Mouse (Mus musculus): ENCODE results near the gene Scube1. TPM values are rescaled to one million over a fixed set of nuclear protein-coding genes. Genes with fewer than 3 reads are reported as not detected.

The Scube1 gene
- polyA plus RNA-seq, 1 experiment, result not detected

DNA sequence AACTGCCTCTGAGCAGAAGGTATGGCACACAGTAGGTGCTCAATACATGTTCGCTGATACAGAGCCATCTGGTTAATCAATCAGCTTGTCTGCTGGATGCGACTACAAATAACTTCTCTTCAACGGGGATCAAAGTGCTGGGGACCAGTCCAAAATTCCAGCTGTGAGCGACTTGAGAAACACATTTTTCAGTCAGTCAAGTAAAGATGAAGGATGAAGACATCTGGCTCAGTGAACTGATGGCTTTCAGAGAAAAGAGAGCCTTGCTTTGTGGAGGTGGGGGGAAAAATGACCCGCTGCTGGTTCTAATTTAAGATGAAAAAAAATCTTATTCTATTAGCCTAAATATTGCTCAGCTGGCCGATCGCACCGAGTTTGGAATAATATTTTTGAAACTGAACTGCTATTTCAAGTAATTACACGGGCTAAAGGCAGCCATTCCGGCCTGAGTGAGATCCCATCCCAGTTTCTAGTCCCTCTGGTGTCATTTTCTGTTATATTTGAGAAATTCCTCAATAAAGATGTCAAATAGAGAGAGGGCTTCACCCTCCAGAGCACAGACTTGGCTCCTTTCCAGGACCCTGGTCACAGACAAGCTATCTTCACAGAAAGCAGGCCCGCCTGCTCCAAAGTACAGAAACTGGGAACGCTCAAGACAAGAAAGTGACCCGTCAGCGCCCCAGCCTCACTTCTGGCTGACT lies 28.0 kb downstream of the Scube1 start:
- no peaks in the 10 kb centered on the region; the same call in 1 of the 2 replicates for H3K9me3 ChIP-seq (ENCODE audit: control insufficient read depth, low read length)
- H3K4me1 ChIP-seq (ENCODE audit: control insufficient read depth), result no peaks in the 10 kb centered on the region
- TF ChIP-seq TAL1 (IDR thresholded peaks at IDR 0.05; ENCODE audit: low read length) (no peak), GATA1 (IDR thresholded peaks at IDR 0.05; ENCODE audit: low read length) (no peak)
- no peak overlapping the region for H3K4me3 ChIP-seq (replicated peaks)
- no peaks in the 10 kb centered on the region for H3K36me3 ChIP-seq (ENCODE audit: control insufficient read depth)
- H3K27me3 ChIP-seq (ENCODE audit: control insufficient read depth), result no peaks in the 10 kb centered on the region

DNA sequence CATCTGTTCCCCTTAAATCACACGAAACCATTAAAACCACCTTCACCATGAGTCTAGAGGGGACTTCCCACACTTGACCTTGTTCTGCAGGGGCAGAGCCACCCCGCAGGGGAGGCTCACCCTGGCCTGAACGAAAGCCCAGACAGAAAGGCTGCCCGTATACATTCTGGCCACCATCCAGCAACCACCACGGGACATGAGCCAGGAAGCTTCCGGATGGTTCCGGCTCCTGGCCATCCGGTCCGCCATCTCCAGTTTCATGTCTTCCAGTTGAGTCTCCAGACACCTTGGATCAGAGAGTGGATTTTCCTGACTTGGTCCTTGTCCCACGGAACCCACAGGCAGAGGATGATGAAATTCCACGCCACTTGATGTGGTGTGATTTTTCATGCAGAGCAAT lies 29.7 kb downstream of the Scube1 start:
- Histone ChIP-seq H3K4me1 (ENCODE audit: control insufficient read depth) (no peaks in the 10 kb centered on the region), H3K36me3 (ENCODE audit: control insufficient read depth) (no peaks in the 10 kb centered on the region)
- TF ChIP-seq GATA1 (IDR thresholded peaks at IDR 0.05; ENCODE audit: low read length) (no peak), TAL1 (IDR thresholded peaks at IDR 0.05; ENCODE audit: low read length) (no peak)

DNA sequence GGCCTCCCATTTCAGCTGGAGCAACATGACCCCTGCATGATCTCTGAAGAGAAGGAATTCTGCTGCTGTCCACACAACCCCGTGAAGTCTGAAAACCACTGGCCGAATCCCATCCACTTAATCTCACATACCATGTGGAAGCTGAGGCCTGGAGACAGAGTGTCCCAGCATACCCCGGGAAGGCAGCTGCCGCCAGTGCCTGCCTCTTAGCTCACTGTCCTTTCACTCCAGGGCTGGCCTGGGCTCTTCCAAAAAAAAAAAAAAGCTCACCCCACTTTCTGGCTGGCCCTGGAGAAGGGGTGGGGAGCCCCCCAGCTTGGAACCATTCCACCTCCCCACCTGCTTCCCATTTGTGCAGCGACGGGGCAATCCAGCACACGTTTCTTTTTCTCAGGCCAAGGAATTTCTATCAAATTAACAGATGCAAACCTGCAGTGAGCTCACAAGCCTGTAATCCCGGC lies 32.9 kb downstream of the Scube1 start:
- Histone ChIP-seq H3K27me3 (ENCODE audit: control insufficient read depth) (no peaks in the 10 kb centered on the region), H3K4me3 (replicated peaks) (no peak overlapping the region), H3K9me3 (ENCODE audit: control insufficient read depth, low read length) (no peaks in the 10 kb centered on the region), H3K36me3 (ENCODE audit: control insufficient read depth) (no peaks in the 10 kb centered on the region), H3K4me1 (ENCODE audit: control insufficient read depth) (no peaks in the 10 kb centered on the region)
- TF ChIP-seq TAL1 (IDR thresholded peaks at IDR 0.05; ENCODE audit: low read length) (no peak), GATA1 (IDR thresholded peaks at IDR 0.05; ENCODE audit: low read length) (no peak)

More for the DNA sequence above, 29.7 kb downstream of the Scube1 start:
- Histone ChIP-seq H3K9me3 (ENCODE audit: control insufficient read depth, low read length) (no peaks in the 10 kb centered on the region), H3K27me3 (ENCODE audit: control insufficient read depth) (no peaks in the 10 kb centered on the region), H3K4me3 (replicated peaks) (no peak overlapping the region)

DNA sequence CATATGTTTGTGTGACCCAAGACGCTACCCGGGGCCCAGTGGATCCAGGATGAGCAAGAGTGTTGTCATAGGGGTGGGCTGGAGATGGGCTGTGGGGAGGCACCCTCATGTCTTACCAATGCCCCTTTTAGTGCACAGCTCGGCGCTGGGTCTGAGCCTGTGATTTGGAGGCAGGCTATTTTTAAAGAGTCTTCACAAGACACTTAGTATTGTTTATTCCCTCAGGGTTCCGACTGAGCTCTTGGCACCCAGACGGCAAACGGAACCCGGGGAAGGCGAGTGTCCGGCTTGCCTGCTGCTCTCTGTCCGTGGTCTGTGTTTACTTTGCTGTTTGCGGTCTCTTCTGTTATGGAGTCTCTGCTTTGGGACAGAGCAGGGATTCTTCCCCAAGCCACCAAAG lies 34.9 kb downstream of the Scube1 start:
- Histone ChIP-seq H3K36me3 (ENCODE audit: control insufficient read depth) (no peaks in the 10 kb centered on the region), H3K4me1 (ENCODE audit: control insufficient read depth) (no peaks in the 10 kb centered on the region), H3K27me3 (ENCODE audit: control insufficient read depth) (no peaks in the 10 kb centered on the region), H3K4me3 (replicated peaks) (no peak overlapping the region), H3K9me3 (ENCODE audit: control insufficient read depth, low read length) (no peaks in the 10 kb centered on the region)
- TF ChIP-seq TAL1 (IDR thresholded peaks at IDR 0.05; ENCODE audit: low read length) (no peak), GATA1 (IDR thresholded peaks at IDR 0.05; ENCODE audit: low read length) (no peak)

DNA sequence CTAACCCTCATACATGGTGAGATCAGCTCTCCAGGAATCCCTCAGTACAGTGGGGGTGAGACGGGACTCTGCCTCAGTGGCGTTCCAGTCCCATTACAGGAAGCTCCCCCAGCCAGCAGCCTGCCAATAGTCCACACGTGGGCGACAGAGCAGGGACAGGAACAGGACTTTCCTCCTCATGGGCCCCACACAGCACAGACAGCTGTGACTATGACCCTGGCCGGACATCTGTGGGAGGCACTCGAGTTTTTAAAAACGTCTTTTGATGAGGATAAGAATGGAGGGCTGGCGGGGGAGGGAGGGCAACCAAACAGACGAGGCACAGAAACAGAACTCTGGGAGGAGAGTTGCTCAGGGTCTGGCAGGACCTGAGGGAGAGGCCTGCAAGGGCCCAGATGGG lies 38.2 kb downstream of the Scube1 start:
- H3K4me1 ChIP-seq (ENCODE audit: control insufficient read depth), result no peaks in the 10 kb centered on the region
- H3K4me3 ChIP-seq (replicated peaks), result no peak overlapping the region
- no peaks in the 10 kb centered on the region for H3K27me3 ChIP-seq (ENCODE audit: control insufficient read depth)
- TF ChIP-seq TAL1 (IDR thresholded peaks at IDR 0.05; ENCODE audit: low read length), result no peak
- no peak for TF ChIP-seq GATA1 (IDR thresholded peaks at IDR 0.05; ENCODE audit: low read length)
- H3K9me3 ChIP-seq (ENCODE audit: control insufficient read depth, low read length), result no peaks in the 10 kb centered on the region
- no peaks in the 10 kb centered on the region for H3K36me3 ChIP-seq (ENCODE audit: control insufficient read depth)

DNA sequence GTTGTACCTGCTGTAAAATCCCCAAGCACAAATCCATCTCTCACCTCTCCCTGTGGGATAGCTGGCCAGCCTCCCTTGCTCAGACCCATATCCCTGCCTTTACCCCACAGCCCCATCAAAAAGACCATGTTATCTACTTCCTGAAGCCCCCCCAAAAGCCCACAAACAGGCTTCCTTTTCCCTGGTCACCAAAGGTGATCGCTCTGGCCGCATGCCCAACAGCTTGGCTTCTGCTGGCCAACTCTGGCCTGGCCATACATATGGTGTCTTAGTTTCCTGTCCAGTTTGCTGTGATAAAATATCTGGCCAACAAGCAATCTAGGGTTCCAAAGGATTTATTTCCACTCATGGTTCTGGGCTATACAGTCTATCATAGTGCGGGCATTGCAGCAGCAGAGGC lies 38.9 kb downstream of the Scube1 start:
- no peaks in the 10 kb centered on the region for H3K27me3 ChIP-seq (ENCODE audit: control insufficient read depth)
- H3K36me3 ChIP-seq (ENCODE audit: control insufficient read depth), result no peaks in the 10 kb centered on the region
- no peaks in the 10 kb centered on the region for H3K4me1 ChIP-seq (ENCODE audit: control insufficient read depth)
- TF ChIP-seq TAL1 (IDR thresholded peaks at IDR 0.05; ENCODE audit: low read length) (no peak), GATA1 (IDR thresholded peaks at IDR 0.05; ENCODE audit: low read length) (no peak)
- no peaks in the 10 kb centered on the region for H3K9me3 ChIP-seq (ENCODE audit: control insufficient read depth, low read length)
- H3K4me3 ChIP-seq (replicated peaks), result no peak overlapping the region

DNA sequence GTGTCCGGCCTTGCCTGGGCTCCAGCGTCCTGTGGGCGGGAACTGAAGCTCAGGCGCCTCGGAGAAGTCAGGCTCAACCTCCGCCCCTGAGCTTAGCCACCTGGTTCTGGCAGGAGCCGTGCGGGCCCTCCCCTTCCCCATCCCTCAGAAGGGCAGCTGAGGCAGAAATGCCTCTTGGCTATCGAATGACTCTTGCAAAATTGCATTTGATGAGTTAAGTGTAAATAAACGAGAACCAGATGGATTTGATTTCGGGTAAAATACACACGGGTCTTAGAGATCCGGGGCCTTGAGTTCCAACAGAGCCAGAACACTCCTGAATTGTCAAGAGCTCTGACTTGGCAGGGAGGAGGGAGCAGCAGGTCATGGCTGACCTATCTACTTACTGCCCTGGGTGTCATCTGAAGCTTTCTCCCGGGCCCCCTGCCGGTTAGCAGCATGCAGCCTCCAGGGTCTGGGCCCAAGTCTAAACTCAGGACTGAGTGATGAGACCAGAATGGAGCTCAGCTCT lies 41.7 kb downstream of the Scube1 start:
- TF ChIP-seq GATA1 (IDR thresholded peaks at IDR 0.05; ENCODE audit: low read length) (no peak), TAL1 (IDR thresholded peaks at IDR 0.05; ENCODE audit: low read length) (no peak)
- Histone ChIP-seq H3K36me3 (ENCODE audit: control insufficient read depth) (no peaks in the 10 kb centered on the region), H3K4me1 (ENCODE audit: control insufficient read depth) (no peaks in the 10 kb centered on the region), H3K9me3 (ENCODE audit: control insufficient read depth, low read length) (no peaks in the 10 kb centered on the region), H3K4me3 (replicated peaks) (no peak overlapping the region), H3K27me3 (ENCODE audit: control insufficient read depth) (peaks cover 12% of the 10 kb centered on the region)

DNA sequence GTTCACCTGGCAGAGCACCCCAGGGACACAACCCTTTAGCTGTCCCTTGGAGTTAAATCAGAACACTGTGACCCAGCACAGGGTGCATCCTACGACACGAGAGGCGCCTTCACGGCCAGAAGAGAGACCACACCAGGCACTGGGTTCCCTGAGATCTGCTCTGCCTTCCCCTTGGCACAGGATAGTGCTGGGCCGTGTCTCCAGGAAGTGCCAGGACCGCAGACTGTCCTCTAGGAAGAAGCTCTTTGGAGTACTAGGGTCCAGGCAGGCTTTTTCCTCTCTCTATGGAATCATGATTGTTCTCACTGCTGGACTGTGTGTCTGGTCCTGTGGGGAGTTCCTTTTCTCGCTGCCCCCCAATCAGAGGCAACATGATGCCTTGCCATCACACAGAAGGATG lies 44.5 kb downstream of the Scube1 start:
- Histone ChIP-seq H3K4me3 (replicated peaks) (no peak overlapping the region), H3K9me3 (ENCODE audit: control insufficient read depth, low read length) (no peaks in the 10 kb centered on the region), H3K36me3 (ENCODE audit: control insufficient read depth) (no peaks in the 10 kb centered on the region), H3K27me3 (ENCODE audit: control insufficient read depth) (peaks cover 19% of the 10 kb centered on the region), H3K4me1 (ENCODE audit: control insufficient read depth) (no peaks in the 10 kb centered on the region)
- TF ChIP-seq GATA1 (IDR thresholded peaks at IDR 0.05; ENCODE audit: low read length), result no peak
- no peak for TF ChIP-seq TAL1 (IDR thresholded peaks at IDR 0.05; ENCODE audit: low read length)

DNA sequence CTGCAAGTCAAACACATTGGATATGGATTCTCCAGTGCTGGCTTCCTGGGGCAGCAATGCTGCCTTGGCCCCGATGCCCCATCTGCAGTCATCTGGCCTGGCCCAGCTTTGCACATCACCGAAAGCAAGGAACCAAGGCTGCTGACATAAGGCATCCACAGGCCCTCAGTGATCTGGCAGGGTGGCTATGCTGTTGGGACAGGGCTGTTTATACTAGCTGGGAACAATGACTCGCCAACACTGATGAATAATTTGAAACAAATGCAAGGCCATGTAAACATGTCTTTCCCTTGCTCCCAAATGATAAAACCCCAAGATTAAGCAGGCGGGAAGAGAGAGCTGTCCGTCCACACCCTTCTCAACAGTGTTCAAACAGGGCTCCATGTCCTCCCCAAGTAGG lies 45.1 kb downstream of the Scube1 start:
- TF ChIP-seq GATA1 (IDR thresholded peaks at IDR 0.05; ENCODE audit: low read length) (no peak), TAL1 (IDR thresholded peaks at IDR 0.05; ENCODE audit: low read length) (no peak)
- Histone ChIP-seq H3K27me3 (ENCODE audit: control insufficient read depth) (peaks cover 19% of the 10 kb centered on the region), H3K9me3 (ENCODE audit: control insufficient read depth, low read length) (no peaks in the 10 kb centered on the region)

More for the DNA sequence above, 45.1 kb downstream of the Scube1 start:
- Histone ChIP-seq H3K4me3 (replicated peaks) (no peak overlapping the region), H3K4me1 (ENCODE audit: control insufficient read depth) (no peaks in the 10 kb centered on the region), H3K36me3 (ENCODE audit: control insufficient read depth) (no peaks in the 10 kb centered on the region)

Measured in erythroblast, embryonic 14.5 days (primary cell).